Mouse (Mus musculus) left cerebral cortex, postnatal 36 days (tissue): ENCODE results near the gene Tlcd1. TPM values are rescaled to one million over a fixed set of nuclear protein-coding genes. Genes with fewer than 3 reads are reported as not detected.
"Not testable (repeated sequence)": the region's sequence is repeated elsewhere in the genome, so short reads cannot be mapped to it uniquely, and the experiment has no call there.

Experiments
- DNase-seq, 2 experiments: peaks; one replicate each; pipeline ENCODE4 v3.0.0; 2021 to 2022; ENCODE audit warnings: low spot score in 2 of 2, mixed read lengths in 1 of 2
- intact Hi-C: fragments of 180-260 bp; cut with DNase I; formaldehyde crosslinking; loops from one replicate; pipeline ENCODE4 v1.15.1; 2025
- total RNA-seq, 2 experiments: library from RNA; stranded (reverse); gene quantifications; 2 replicates each; pipeline ENCODE4 v1.2.3; 2021

Gene Tlcd1
- total RNA-seq: 10 to 100 TPM; 32.5 to 36.1 TPM

DNA sequence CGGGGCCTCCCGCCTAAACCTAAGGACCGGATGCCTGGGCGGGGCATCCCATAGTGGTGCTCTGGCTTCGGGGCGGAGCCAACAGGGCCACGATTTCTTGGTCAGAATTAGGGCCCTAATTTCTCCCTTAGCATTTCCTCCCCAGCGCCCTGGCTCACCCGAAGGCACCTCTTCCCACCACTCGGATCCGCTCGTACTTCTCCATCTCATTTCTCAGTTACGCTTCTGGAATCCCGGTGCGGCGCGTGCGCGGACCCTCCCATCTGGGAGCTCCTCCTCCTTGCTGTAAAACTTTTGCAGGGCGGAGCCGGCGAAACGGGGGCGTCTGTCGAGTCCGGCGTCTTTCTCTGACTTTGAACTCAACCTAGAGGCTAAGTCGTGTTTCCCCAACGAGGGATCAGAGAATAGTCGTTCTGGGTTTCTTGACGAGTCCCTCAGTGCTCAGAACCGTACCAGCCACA lies at the start of gene Tlcd1, which contains the start of gene Nek8:
Tlcd1 (plus strand) TSS at position 310 of the 461 bp plus-strand sequence.
Nek8 (minus strand) TSS at position 274 of the 461 bp plus-strand sequence.
- peak; percentile 80 to 84 for DNase-seq
- intact Hi-C loops: loop anchor here (5.0 kb wide), 3 partner anchors 114 to 194 kb away; partner anchors contain the start of genes Flot2 and Phf12

DNA sequence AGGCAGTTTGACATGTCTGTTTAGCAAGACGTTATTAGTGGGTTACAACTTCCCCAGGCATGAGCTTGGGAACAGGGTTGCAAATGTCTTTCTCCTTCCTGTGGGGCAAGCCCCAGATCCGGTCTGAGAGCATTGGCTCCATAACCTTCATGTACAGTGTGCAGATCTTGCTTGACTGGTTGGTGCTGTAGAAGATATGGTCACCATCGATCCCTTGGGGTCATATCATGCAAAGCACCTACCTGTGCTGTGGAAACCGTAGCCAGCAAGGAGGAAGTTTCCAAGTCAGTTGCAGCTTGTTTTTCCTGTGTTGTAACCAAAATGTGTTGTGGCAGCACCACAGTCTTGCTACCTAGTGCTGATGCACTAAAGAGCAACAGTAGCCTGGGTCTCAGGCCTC lies 49.8 kb upstream of the Tlcd1 start:
- DNase-seq: no peak
- intact Hi-C loops: no loop called here

DNA sequence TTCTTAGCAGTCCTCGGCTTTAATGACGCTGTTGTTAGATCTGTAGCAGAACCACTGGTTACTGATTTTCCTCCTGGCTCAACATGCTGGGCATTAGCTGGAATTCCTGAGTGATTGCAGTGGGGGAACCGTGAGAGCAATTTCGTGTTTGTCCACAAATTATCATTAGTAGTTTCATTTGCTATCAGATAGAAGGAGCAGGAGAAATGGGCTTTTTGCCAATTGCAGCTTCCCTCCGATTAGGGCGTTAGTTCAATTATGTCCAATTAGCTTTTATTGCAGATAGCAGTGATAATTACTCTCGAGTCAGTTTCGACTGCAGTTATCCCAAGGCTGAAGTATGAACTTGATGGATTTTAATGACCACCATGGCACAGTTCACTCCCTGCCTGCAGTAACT lies 47.1 kb upstream of the Tlcd1 start:
- no peak for DNase-seq
- intact Hi-C loops: no loop called here

DNA sequence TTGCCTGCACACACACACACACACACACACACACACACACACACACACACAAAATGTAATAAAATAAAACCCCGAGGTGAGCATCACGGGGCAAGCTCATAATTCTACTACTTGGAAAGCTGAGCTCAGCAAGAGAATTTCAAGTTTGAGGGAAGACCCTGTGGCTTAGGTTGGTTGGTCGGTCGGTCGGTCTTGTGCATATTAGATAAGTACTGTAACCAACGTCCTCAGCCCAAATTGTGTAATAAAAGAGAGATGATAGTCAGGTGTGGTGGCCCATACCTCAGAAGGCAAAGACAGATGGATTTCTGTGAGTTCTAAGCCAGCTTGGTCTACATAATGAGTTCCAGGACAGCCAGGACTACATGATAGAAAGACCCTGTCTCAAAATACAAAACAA lies 42.6 kb upstream of the Tlcd1 start:
- no peak for DNase-seq
- intact Hi-C loops: no loop called here

DNA sequence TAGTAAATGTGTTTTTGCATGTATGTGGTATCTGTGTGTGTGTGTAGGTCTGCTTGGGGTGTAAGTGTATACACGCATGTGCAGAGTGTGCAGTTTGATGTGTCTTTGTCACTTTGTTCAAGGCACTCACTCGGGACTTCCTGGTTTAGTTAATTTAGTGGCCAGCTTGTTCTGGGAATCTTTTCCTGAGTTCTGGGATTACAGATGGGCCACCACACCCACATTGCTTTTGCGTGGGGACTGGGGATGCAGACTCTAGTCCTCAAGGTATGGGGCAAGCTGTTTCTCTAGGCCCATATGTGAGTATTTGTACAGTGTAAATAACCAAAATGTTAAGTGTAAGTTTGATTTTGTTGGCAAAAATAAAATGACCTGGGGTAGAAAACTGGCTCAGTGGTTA lies 42.2 kb upstream of the Tlcd1 start:
- DNase-seq: no peak
- intact Hi-C loops: no loop called here

DNA sequence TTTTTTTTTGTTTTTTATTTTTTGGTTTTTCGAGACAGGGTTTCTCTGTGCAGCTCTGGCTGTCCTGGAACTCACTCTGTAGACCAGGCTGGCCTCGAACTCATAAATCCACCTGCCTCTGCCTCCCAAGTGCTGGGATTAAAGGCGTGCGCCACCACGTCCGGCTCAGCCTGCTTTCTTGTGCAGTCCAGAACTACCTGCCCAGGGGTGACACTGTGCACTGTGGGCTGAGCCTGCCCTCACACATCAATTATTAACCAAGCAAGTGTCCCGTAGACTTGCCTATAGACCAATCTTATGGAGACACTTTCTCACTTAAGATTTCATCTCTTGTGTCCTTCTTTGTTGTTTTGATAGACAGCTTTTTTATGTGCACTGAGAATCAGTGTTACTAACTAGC lies 41.2 kb upstream of the Tlcd1 start:
- intact Hi-C loops, DNase-seq: not testable (repeated sequence)

DNA sequence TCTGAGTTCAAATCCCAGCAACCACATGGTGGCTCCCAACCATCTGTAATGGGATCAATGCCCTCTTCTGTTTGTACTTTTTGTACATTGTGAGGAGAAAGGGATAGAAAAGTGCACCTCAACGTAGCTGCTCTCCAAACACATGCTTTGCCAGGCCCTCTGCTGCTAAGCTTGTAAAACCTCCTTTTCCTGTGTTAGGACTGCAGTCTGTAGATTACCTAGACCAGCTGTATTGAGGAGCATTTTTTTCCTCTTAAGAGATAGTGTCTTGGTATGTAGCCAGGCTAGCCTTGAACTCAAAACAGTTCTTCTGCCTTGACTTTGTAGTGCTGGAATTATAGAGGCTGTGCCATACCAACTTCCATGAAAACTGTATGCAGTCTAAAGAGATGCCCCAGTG lies 40.4 kb upstream of the Tlcd1 start:
- intact Hi-C loops: no loop called here
- no peak for DNase-seq

DNA sequence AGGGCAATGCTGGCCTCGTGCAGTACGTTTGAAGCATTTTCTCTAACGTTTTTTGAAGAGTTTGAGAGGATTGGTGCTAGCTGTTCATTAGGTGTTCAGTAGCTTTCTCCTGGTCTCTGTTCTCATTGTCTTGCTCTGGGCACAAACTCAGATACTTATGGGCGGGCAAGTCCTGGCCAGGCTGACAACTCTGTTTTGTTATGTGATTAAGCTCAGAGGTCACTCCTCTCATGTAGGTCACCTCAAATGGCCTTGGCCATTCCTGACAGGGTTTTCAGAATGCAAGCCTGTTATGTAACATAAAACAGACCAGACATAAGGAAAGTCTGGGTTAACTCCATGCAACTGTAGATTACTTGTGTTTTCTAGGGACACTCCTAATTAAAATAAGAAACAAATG lies 38.9 kb upstream of the Tlcd1 start:
- intact Hi-C loops: no loop called here
- DNase-seq: no peak

DNA sequence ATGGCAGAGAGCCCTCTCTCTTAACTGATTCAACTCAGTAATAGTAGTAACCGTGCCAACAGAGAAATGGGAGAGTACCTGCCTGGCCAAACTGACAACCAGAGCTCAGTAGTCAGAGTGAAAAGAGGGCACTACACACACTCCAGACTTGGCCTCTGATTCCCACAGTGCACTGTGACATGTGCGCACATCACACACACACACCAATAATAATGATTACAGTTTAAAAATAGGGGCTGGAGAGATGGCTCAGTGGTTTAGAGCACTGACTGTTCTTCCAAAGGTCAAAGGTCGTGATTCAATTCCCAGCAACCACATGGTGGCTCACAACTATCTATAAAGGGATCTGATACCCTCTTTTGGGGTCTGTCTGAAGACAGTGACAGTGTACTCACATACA lies 38.5 kb upstream of the Tlcd1 start:
- intact Hi-C loops: no loop called here
- no peak for DNase-seq

DNA sequence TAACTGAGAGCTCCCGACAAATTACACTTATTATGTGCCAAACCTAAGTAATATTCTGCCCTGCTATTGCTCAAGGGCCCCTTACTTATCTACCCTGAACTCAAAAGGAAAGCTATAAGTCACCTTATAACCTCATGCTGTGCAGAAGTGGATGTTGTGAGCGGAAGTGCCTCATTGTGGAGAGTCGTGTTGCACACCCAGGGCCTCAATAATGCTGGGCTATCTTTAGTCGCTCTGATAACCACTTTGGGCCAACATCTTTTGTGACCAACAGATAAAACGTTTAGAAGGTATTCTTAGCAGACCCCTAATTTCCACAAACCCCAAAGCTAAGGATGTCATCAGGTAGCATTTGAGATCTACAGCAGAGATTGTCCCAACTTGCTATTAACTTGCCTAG lies 35.8 kb upstream of the Tlcd1 start:
- DNase-seq: no peak
- intact Hi-C loops: no loop called here

DNA sequence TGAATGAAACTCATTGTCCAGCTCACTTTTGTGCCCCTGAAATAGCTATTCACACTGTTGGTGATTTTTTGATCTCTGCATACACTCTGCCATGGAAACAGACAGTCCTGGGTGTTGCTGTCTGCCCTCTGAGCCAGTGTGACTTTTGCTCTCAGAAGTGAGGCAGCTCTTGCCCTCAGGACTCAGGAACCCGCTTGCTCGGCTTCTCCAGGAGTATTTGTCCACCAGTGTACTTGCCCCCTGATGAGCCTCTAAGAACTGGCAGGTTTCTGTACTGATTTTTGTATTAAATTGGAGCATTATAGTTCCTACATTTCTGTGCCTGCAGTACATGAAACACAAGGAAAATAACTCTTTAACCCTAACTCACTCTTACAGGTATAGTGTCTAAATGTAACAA lies 33.0 kb upstream of the Tlcd1 start:
- no peak for DNase-seq
- intact Hi-C loops: no loop called here

DNA sequence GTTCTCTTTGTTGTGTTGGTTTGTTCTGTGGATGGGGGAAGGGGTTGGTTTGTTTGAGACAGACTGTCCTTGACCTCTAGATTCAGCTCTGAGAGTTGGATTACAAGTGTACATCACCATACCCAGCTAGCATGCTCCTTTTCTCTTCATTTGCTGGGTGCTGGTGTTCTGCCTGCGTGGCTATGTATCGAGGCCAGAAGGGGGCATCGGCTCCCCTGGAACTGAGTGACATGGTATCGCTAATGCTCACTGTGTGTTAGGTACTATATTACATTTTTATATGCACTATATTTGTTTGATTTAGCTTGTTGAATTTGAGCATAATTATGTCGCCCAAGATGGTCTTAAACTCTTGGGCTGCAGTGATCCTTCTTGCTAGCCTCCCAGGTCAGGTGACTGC lies 30.3 kb upstream of the Tlcd1 start:
- intact Hi-C loops: no loop called here
- DNase-seq: no peak

DNA sequence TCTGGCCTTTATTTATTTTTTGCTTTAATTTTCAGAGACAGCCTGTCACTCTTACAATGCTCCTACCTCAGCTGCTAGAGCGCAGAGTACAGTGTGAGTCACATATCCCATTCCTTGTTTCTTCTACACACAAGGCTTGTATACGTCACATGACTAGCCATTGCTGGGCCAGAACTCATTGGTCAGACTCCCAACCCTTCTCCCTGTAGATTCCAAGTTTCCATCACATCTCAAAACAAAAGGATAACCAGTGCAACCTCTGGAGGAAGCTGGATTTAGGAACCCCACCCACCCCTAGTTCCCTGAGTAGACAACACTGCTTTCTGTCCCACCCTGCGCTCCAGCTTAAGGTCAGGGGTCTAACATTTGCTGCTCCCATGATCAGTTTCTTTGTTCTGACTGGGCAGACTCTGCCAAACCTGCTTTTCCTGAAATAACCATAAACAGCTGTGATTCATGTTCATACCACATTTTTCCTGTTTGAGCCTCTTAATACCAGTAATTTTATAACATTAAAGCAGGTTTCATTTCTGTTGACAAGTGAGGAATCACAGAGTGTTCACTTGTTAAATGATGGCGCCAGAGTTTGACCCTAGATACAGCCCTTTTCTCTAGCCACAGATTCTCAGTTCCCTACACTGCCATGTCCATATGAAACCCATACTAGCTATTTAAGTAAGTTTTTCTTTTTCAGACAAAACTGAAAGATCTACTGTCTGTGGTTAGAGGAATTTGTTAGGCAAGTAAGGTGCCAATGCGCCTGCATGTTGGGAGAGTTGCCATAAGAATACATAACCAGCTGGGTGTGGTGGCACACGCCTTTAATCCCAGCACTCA lies 29.6 kb upstream of the Tlcd1 start:
- DNase-seq: no peak
- intact Hi-C loops: no loop called here

DNA sequence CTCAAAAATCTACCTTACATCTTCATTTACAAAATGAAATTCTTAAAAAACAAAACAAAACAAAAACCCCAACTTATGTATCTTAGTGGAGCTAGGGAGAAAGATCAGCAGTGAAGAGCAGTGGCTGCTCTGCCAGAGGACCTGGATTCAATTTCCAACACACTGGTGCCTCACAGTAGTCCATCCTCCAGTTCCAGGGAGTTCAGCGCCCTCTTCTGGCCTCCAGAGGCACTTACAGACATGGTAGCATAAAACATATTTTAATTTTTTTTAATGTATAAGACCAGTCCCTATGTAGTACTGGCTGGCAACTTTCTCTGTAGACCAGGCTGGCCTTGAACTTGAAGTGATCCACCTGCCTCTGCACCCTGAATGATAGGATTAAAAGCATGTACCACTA lies 25.4 kb upstream of the Tlcd1 start:
- intact Hi-C loops: loop anchor here (5.0 kb wide), 1 partner anchor 54 kb away; no protein-coding TSS in a partner anchor
- no peak for DNase-seq

DNA sequence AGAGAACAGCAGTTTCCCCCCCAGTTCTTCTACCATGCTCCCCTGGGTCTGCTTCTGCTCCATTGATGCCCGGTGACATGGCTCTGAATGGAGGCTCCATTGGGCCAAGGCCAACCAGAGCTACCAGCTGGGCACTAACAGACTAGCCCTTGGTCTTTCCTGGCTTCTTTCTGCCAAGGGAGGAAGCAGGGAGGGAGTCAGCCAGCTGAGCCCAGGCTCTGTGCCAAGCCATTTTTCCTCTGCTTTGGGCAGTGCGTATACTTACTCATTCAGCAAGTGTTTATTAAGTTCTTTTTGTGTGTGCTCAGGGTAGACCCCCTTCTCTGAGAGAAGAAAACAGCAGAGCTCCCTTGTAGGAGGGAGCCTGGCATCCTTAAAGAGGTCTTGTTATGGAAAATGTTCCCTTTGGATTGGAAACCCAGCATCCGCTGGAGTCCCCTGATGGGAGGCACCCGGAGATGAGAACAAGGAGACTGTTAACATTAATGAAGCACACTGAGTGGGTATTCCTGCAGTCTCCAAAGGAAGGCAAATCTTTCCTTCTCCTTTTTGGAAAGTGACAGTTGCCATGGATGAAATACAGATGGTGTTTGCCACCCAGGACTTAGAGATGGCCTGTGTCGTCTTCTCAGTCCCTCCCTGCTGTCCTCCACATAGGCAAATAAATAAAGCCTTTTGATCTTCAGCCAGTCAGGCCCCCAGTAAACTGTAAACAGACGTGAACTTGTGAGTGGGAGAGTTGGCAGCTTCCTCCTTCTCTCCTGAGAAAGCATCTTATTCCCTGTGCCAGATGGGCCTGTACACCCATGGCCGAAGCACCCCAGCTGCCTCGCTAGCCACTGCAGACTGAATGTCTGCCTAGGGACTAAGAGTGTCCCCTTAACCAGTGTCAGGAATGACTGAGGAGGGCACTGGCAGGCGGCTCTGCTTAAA lies 23.9 kb upstream of the Tlcd1 start:
- intact Hi-C loops: loop anchor here (5.0 kb wide), 1 partner anchor 55 kb away; no protein-coding TSS in a partner anchor

DNA sequence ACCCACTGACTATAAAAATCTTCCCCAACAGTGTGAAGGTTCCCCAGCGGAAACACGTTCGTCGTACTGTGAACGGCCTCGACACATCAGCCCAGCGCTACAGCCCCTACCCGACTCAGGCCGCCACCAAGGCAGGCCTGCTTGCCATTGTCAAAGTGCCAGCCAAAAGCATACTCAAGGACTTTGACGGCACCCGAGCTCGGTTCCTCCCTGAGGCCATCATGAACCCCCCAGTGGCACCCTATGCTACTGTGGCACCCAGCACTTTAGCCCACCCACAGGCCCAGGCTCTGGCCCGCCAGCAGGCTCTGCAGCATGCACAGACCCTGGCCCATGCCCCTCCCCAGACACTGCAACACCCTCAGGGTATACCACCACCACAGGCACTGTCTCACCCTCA lies 22.7 kb upstream of the Tlcd1 start:
- no peak for DNase-seq
- intact Hi-C loops: loop anchor here (5.0 kb wide), 1 partner anchor 56 kb away; no protein-coding TSS in a partner anchor

More for the DNA sequence above, 23.9 kb upstream of the Tlcd1 start:
- DNase-seq: peak; percentile 64 to 68

DNA sequence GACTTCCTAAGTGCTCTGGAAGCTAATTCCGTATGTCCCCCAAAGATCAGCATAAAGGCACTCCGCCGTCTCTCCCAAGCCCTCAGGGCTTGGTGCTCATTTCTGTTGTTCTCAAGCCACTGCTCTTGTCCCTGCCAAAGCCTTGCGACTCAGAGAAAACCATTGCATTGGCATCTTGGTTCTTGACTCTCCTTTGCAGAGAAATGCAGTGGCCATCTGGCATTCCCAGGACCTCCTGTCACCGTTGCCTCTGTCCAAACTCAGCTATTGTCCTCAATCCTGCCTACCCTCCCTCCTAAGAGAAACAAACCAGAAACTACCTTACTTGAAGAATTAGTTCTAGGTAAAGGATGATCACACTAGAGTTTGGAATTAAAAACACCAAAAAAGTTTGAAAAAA lies 20.8 kb upstream of the Tlcd1 start:
- intact Hi-C loops: loop anchor here (5.0 kb wide), 1 partner anchor 93 kb away; no protein-coding TSS in a partner anchor
- DNase-seq: no peak

DNA sequence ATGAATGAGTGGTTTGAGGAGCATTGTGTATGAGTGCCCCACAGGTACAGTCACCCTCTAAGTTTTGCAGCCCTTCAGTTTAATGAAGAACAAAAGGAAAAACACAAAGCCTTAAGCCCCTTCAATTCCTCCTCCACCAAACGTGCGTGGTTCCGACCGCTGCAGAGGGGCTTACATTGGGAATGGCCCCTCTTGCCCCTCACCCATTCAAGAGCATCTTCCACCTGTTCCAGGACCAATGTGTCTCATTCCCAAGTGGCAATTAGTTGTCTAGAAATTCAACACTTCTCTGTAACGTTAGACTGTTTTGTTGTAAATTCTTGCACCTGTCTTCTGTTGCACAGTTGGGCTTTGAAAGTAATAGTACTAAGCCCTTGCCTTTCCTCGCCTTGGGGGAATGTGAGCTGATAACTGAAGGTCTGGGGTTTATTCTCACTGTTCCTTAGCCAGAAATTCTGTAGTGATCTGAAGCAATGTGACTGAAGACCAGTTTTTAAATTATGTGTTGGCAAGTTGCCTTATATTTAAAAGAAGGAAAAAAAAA lies 20.3 kb upstream of the Tlcd1 start:
- no peak for DNase-seq
- intact Hi-C loops: loop anchor here (5.0 kb wide), 1 partner anchor 94 kb away; no protein-coding TSS in a partner anchor

DNA sequence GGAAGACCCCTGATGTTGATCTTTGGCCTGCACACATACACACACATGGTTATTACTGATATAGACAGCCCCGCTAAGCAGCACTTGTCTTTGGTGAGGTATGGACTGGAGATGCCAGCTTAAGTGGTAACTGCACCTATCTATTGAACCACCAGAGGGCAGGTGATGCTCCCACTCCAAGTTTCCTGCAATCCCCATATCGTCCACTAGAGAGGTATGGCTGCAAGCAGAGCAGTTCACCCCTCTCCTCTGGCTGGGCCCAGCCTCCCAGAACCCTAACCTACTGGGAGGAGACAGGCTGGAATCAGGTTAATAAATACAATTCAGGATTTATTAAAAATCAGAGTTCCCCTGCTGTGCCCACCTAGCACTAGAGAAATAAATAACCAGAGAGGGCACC lies 17.4 kb upstream of the Tlcd1 start:
- intact Hi-C loops: loop anchor here (5.0 kb wide), 1 partner anchor 97 kb away; no protein-coding TSS in a partner anchor
- DNase-seq: peak in 1 of 2 experiments; percentile 65

DNA sequence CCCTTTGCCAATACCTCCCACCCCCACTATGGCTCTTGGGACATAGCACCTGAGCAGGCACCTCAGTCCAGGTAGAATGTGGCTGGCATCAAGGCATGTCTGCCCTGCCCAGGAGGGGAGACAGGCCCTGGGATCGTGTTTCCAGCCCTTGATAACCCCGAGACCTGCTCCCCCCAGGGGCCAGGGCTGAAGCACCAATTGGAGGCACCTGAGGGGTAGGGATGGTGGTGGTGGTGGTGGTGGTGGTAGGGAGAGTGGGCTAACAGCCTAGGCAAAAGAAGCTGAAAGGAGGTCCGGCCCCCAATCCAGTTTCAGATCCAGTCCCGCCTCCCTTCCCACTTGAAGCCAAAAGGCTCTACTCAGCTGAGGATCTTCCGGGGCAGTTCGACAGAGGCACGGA lies 17.0 kb upstream of the Tlcd1 start:
- intact Hi-C loops: loop anchor here (5.0 kb wide), 1 partner anchor 97 kb away; no protein-coding TSS in a partner anchor
- no peak for DNase-seq
